Mouse (Mus musculus) kidney, postnatal 0 days (tissue): Measurements from ENCODE around the gene Morc4. TPM values are rescaled to one million over a fixed set of nuclear protein-coding genes. Genes with fewer than 3 reads are reported as not detected.
A peak's percentile ranks its signal among the peaks of the same experiment; 100 is the strongest.

ENCODE experiments used
- ATAC-seq: fragments of 200-750 bp; cut with Nextera tagmentation; replicated peaks from 2 replicates; pipeline ENCODE4 v1.8.0; 2017; ENCODE audit warnings: low read depth, moderate number of reproducible peaks, moderate TSS enrichment, moderate library complexity; ENCODE audit not compliant: low FRiP score
- DNase-seq: peaks from one replicate; pipeline ENCODE4 v3.0.0-alpha.2; 2016; ENCODE audit warnings: low spot score
- H3K27ac ChIP-seq: fragments of 300-500 bp; sonication (generic); 2 replicates; pipeline ENCODE4 v1.5.1; 2014; ENCODE audit warnings: mild to moderate bottlenecking
- H3K27me3 ChIP-seq: fragments of 300-500 bp; sonication (generic); 2 replicates; pipeline ENCODE4 v1.6.1; 2014; ENCODE audit warnings: low read length, mixed read lengths; ENCODE audit not compliant: insufficient read depth
- H3K36me3 ChIP-seq: fragments of 300-500 bp; sonication (generic); 2 replicates; pipeline ENCODE4 v1.6.1; 2014; ENCODE audit warnings: low read length, mixed read lengths; ENCODE audit not compliant: insufficient read depth
- H3K4me1 ChIP-seq: fragments of 300-500 bp; sonication (generic); replicated peaks from 2 replicates; pipeline ENCODE4 v1.6.1; 2014; ENCODE audit warnings: antibody characterized with exemption, low read length, mixed read lengths; ENCODE audit not compliant: insufficient read depth
- H3K4me2 ChIP-seq: fragments of 300-500 bp; sonication (generic); 2 replicates; pipeline ENCODE4 v1.6.1; 2014; ENCODE audit warnings: mild to moderate bottlenecking, low read length, moderate library complexity, mixed read lengths
- H3K4me3 ChIP-seq: fragments of 300-500 bp; sonication (generic); replicated peaks from 2 replicates; pipeline ENCODE4 v1.5.1; 2014; ENCODE audit warnings: low read depth, low read length
- H3K9ac ChIP-seq: fragments of 300-500 bp; sonication (generic); 2 replicates; pipeline ENCODE4 v1.6.1; 2014; ENCODE audit warnings: low read depth, low read length
- H3K9me3 ChIP-seq: fragments of 300-500 bp; sonication (generic); replicated peaks from 2 replicates; pipeline ENCODE4 v1.6.1; 2016; ENCODE audit warnings: low read length, inconsistent platforms, mixed read lengths
- CTCF ChIP-seq: IDR thresholded peaks from 2 replicates; pipeline ENCODE4 v1.5.1; 2016; ENCODE audit warnings: antibody characterized with exemption, low read depth, mild to moderate bottlenecking, moderate library complexity
- WGBS: fragments of 180-500 bp; shearing (Covaris S2); extraction: QIAGEN DNeasy Blood & Tissue Kit; methylation state at CpG from one replicate; pipeline ENCODE4 v1.1.7; 2014; 5-methylcytosine and 5-hydroxymethylcytosine counted together
- polyA plus RNA-seq: library from polyadenylated mRNA; unstranded; fragments of >200 nt; fragmentation: Nextera tagmentation; extraction: Ambion mirVana; gene quantifications from 2 replicates; pipeline ENCODE4 v1.2.1, GENCODE M21; 2015

Morc4 gene
- polyA plus RNA-seq, 1 experiment from 2014 or later = 7.0 TPM

DNA sequence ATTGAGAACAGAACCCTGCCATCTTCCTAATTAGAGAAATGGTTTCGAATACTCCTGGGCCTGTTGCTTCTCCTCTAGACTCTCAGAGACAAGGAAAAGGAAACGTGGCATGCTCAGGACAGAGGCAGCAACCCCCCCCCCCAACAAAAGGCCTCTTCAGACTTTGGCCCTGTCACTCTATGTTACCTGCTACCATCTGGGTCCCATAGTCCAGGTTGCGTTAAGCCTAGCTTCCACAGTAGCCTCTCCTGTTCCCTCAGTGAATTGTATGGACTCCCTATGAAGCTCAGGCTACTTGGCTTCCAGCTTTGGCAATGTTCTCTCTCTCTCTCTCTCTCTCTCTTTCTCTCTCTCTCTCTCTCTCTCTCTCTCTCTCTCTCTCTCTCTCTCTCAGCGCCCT, 89.9 kb downstream of the Morc4 start:
- H3K9ac ChIP-seq = no peak overlapping the region
- no peak overlapping the region for H3K27ac ChIP-seq
- H3K4me3 ChIP-seq = no peak overlapping the region
- no peaks in the 10 kb centered on the region for H3K9me3 ChIP-seq
- no peak overlapping the region for H3K4me2 ChIP-seq
- WGBS = 79% methylated on average over 4 of the region's 4 CpGs
- H3K27me3 ChIP-seq = no peaks in the 10 kb centered on the region
- DNase-seq (no peak), ATAC-seq (0 out of 2 replicates have a peak, but pooled peaks have one; percentile 49)
- TF ChIP-seq CTCF = no peak
- no peaks in the 10 kb centered on the region for H3K36me3 ChIP-seq
- no peaks in the 10 kb centered on the region for H3K4me1 ChIP-seq

DNA sequence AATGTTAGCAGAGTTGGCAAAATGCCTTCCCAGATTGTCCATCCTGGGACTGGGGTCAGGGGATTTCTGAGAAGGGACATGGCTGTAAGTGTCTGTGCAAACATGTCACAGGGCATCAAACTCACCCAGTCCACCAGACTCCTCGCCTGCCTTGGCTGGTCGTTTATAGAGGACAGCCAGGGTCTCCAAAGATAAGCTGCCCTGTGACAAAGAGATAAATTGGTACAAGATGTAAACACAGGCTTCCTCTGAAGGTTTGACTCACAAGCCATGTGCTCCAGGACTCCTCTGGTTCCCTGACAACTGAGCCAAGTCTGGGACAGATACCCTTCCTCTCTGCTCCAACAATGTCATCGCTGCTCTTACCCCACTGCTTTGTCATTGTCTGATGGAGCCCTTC, 90.5 kb downstream of the Morc4 start:
- no peaks in the 10 kb centered on the region for H3K9me3 ChIP-seq
- ATAC-seq = no peak
- no peak for DNase-seq
- no peak overlapping the region for H3K9ac ChIP-seq
- no peaks in the 10 kb centered on the region for H3K36me3 ChIP-seq
- 51% methylated on average over 3 of the region's 3 CpGs for WGBS
- no peak for TF ChIP-seq CTCF
- H3K27me3 ChIP-seq = no peaks in the 10 kb centered on the region
- H3K4me3 ChIP-seq = no peak overlapping the region
- H3K27ac ChIP-seq = no peak overlapping the region
- no peaks in the 10 kb centered on the region for H3K4me1 ChIP-seq
- H3K4me2 ChIP-seq = no peak overlapping the region

DNA sequence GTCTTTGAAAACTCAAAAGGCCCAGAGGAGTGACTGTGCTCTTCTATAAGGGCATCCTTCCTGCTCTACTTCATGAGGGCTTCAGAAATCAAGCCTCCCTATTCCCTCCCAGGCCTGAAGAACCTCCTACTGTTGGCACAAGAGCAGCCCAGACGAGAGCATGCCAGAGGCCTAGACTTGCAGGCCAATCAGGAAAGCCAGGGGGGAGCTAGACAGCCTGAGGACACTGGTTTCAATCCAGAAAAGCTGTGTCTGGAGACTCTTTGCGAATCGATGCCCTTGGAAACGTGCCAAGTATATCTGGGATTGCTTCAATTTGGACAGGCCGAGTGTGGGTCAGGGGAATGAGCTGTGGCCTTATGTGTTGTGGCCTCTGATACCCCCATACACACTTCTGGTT, 92.1 kb downstream of the Morc4 start:
- Histone ChIP-seq H3K9me3 (no peaks in the 10 kb centered on the region), H3K4me2 (no peak overlapping the region), H3K36me3 (no peaks in the 10 kb centered on the region), H3K4me1 (no peaks in the 10 kb centered on the region), H3K27ac (no peak overlapping the region), H3K27me3 (no peaks in the 10 kb centered on the region), H3K4me3 (no peak overlapping the region), H3K9ac (no peak overlapping the region)
- ATAC-seq = no peak
- no peak for TF ChIP-seq CTCF
- WGBS = 70% methylated on average over 5 of the region's 5 CpGs
- no peak for DNase-seq

DNA sequence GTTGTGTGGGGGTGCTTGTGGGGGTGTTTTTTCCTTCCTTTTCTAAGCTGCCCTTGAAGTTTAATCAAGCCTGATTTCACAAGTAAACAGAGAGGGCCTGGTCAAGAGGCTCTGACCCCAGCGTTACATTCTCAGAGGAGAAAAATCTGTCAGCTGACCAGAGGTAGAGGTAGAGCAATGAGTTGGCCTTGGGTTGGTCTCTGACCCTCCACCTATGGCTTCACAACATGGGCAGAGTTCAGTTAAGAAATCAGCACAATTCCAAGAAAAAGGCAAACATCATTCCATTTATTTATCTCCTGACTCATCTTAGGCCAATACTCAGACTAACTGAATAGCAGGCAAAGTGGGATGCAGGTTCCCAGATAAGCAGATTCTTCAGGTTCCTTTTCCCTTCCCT, 92.6 kb downstream of the Morc4 start:
- no peak overlapping the region for H3K4me2 ChIP-seq
- no peaks in the 10 kb centered on the region for H3K36me3 ChIP-seq
- 83% methylated on average over 1 of the region's 1 CpGs for WGBS
- ATAC-seq = no peak
- no peak overlapping the region for H3K9ac ChIP-seq
- H3K4me3 ChIP-seq = no peak overlapping the region
- H3K9me3 ChIP-seq = no peaks in the 10 kb centered on the region
- H3K27me3 ChIP-seq = no peaks in the 10 kb centered on the region
- H3K27ac ChIP-seq = no peak overlapping the region
- no peak for TF ChIP-seq CTCF
- no peaks in the 10 kb centered on the region for H3K4me1 ChIP-seq
- DNase-seq = no peak

DNA sequence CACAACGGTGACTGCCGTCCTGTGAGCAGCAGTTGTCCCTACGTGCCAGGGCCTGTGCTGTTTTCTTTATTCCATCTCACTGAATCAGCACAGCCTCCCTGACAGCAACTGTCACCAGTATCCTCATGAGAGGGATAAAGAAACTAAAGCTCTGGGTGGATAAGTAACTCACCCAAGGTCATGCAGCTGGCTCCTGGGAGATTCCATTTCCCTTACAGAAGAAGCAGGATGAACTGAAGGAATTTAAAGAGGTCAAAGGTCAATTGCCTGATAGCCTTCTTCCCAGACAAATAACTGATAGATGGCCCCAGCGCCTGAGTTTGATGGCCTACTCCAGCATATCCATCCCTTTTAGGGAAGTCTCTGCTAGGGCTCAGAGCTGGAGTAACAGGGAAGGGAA, 94.1 kb downstream of the Morc4 start:
- H3K27ac ChIP-seq = no peak overlapping the region
- H3K9me3 ChIP-seq = no peaks in the 10 kb centered on the region
- ATAC-seq = 0 out of 2 replicates have a peak, but pooled peaks have one; percentile 52
- H3K4me2 ChIP-seq = no peak overlapping the region
- H3K9ac ChIP-seq = no peak overlapping the region
- DNase-seq = no peak
- no peak for TF ChIP-seq CTCF
- 53% methylated on average over 4 of the region's 4 CpGs for WGBS
- H3K4me1 ChIP-seq = no peaks in the 10 kb centered on the region
- no peaks in the 10 kb centered on the region for H3K36me3 ChIP-seq
- no peaks in the 10 kb centered on the region for H3K27me3 ChIP-seq
- no peak overlapping the region for H3K4me3 ChIP-seq

DNA sequence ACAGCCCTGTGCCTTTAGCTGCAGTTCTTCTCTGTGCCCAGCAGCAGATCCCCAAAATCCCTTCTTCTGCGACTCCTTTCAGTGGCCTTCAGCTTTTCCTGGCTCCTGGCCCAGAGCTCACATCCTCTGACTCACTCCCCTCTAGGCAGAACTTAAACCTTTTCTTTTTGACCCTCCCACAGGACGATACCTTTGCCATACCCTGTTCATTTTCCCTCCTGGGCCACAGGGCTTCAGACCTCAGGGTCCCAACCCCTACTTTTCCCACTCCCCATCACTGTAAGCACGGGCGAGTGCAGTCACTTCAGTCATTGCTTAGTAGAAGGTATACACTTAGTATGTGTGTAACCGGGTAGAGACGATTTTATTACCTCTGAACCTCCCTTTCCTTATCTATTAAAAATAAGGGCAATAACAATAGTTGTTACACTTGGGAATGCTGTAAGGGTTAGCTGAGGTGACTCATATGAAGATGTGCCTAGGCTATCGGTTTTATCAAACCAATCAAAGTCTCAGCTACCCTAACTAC, 96.3 kb downstream of the Morc4 start:
- H3K4me2 ChIP-seq = no peak overlapping the region
- no peaks in the 10 kb centered on the region for H3K36me3 ChIP-seq
- H3K4me1 ChIP-seq = no peaks in the 10 kb centered on the region
- ATAC-seq = no peak
- DNase-seq = no peak
- no peak overlapping the region for H3K9ac ChIP-seq
- H3K27ac ChIP-seq = no peak overlapping the region
- no peak overlapping the region for H3K4me3 ChIP-seq
- 62% methylated on average over 7 of the region's 7 CpGs for WGBS
- H3K27me3 ChIP-seq = no peaks in the 10 kb centered on the region
- no peaks in the 10 kb centered on the region for H3K9me3 ChIP-seq
- TF ChIP-seq CTCF = no peak
